Mouse (Mus musculus) heart, adult 11 months (tissue): ENCODE measurements around the gene Vmn1r204.
"Not testable (repeated sequence)": the region's sequence is repeated elsewhere in the genome, so short reads cannot be mapped to it uniquely, and the experiment has no call there.

ENCODE experiments used
- DNase-seq: peaks from one replicate; pipeline ENCODE4 v3.0.0; 2022

Vmn1r204 gene

GRCm38 (mm10) chr13:22552898-22553297, at the start of gene Vmn1r204:
Vmn1r204 (plus strand) TSS chr13:22553198.
- not testable (repeated sequence) for DNase-seq

DNA sequence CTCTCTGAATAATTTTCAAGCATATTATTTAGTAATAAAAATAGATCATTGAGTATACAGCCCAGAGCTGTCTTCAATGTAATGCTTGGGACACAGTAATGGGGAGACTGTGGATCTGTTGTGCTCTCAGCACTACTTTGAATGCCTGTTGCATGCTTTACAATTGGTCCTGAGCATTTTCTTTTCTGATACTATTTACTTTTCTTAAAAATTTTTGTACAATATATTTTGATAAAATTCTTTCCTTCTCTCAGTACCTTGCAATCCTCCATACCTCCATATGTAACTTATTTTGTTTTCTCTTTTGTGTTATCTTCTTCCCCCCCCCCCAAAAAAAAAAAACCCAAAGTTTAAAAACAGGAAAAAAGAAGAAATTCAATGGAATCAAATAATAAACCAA, 47.7 kb upstream of the Vmn1r204 start, which contains the start of gene Vmn1r202:
Gene Vmn1r202, minus strand, starts transcription at position 101 of the 400 bp plus-strand sequence.
- DNase-seq, result no peak

DNA sequence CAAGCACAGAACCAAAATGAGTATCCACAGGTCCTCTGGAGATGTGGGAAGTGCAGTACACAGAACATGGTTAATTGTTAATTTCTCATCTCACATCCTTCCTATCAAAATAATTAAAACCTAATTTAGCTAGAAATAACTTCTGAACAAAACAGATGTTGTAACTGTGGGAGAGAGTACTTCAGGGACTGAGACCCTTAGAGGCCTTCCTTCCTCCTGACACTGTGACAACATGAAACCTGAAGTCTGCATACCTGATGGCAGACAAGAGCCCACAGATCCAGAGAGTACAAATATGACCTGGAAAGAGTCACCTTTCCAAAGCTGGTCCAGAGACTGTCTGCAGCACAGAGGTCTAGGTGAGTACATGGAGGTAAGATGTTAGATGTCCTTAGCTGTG, 35.2 kb upstream of the Vmn1r204 start, which contains the start of gene Vmn1r203:
Gene Vmn1r203, plus strand, starts transcription at position 301 of the 400 bp plus-strand sequence.
- DNase-seq, result no peak

- not testable (repeated sequence) for DNase-seq
Measured at GRCm38 (mm10) chr13:22574911-22575310, 21.9 kb downstream of the Vmn1r204 start.

GRCm38 (mm10) chr13:22583336-22583735, 30.3 kb downstream of the Vmn1r204 start:
- DNase-seq, result not testable (repeated sequence)

DNA sequence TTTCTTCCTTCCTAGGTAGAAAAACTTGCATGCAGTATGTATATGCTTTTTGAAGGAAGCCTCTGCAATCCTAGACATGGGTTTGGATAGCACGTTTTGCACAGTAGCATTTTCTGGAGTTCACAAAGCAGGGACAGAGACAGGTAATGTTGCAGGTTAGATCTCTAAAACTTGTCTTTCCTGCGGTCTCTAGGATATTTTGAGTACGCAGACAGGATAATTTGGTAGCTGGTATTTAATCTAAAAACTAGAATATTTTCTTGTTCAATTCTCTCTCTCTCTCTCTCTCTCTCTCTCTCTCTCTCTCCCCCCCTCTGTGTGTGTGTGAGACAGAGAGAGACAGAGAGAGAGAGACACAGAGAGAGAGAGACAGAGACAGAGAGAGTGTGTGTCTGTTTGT, 39.9 kb downstream of the Vmn1r204 start, which contains the start of gene Vmn1r205:
Gene Vmn1r205, minus strand, starts transcription at position 101 of the 400 bp plus-strand sequence.
- no peak for DNase-seq
